Mouse (Mus musculus): ENCODE results near the gene Cct8.

Gene Cct8

DNA sequence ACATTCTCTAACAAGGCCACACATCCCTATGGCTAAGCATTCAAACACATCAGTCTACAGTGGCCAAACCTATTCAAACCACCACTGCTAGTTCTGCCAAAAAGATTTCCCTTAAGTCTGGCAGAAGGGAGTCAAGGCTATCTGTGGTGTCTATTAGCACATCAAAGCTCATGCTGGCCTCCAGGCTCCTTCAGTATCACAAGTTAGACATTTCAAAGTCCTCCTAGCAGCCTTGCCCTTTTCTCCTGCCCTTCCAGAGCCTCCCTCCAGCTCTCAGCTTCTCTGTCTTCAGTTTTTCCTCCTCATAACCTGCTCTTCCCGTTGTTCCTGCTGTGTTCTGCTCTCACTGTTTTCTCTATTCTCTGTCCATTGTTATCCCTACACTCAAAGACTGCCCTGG is 51.6 kb downstream of the Cct8 start:
- no peak for DNase-seq

DNA sequence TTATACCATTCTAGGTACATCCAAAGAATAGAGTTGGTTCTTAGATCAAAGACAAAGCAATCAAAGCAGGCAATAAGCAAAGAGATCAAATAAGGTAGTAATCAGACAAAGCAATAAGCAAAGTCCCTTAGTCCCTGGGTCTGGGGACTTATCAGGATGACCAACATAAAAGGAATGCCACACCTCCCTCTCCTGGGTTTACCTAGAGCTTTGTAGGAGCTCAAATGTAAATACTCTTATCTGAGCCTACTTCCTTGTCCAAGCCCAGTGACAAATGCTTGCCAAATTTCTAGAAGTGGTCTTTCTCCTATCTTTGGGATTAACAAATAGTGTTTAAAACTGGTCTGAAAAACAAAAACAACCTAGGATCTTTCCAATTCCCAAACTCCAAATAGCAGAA is 52.4 kb downstream of the Cct8 start:
- DNase-seq, result no peak

DNA sequence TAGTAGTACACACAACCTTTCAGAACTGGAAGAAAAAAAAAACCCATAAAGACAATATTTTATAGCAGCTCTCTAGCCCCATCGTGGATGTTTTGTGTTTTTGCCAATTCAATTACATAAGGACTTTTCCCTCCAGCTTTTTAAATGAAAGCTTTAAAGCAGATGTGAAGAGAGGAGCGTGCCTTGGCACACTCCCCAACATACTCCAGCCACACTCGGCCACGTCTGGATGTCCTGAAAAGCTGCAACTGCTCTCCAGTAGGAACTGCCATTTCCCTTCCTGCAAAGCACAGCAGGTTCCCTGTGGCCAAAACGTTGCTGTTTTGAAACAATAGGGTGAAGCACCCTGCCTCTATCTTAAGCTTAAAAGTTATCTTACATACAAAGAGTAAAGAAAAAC is 53.4 kb downstream of the Cct8 start:
- DNase-seq, result no peak

DNA sequence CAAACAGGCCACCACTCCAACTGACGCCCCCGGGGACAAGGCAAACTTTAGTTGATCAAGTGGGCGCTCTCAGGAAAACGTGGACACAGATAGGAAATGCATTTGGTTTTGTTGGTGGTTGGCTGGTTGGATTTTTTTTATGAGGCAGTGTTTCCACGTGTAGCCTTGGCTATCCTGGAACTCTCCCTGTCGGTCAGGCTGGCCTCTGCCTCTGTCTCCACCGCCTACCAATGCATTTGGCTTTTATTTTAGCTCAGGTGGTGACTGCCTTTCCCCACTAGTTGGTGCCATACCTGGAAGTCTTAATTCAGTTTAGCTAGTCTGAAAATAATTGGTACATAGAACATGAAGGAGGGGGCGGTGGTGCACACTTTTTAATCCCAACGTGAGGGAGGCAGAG is 54.6 kb downstream of the Cct8 start:
- peak; percentile 34 for DNase-seq

DNA sequence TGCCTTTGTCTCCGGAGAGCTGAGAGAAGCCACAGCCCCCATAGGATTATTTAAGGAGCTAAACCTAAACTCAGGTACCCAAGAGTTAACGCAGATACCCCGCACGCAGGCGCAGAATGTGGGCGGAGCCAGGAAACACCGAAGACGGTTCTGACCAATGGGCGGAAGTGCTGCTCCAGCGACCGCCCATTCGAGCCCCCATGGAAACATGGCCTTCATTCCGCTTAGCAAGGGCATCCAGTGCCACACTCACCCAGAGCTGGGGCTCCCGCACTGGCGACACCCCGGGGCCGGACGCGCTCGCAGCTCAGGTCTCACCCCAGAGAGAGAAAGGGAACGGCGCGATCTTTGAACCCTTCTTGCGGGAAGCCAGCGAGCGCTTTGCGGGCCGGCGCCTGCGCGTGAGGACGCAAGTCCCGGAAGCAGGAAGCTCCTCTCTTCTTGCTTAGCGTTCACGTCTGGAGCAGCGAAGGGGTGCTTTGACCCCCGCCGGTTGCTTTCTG is 55.4 kb downstream of the Cct8 start, which contains the start of gene Rwdd2b:
TSS of gene Rwdd2b (minus strand) at position 390 of the 503 bp plus-strand sequence.
- peak; percentile 94 for DNase-seq

DNA sequence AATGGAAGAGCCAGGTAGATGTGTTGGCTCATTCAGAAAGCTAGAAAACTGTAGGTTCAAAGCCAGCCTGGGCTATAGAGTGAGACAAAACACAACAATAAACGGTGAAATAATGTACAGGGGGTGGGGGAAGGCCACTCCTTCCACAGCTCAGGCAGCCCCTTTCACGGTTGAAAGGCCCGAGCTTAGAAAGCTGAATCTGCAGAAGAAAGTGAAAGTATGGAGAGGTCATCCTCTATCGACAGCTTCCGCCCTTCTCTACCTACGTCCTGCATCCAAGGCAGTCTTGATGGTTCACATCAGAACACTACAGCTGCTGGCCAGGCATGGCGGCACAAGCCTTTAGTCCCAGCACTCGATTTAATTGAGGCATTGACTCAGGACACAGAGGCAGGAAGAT is 57.0 kb downstream of the Cct8 start:
- no peak for DNase-seq

DNA sequence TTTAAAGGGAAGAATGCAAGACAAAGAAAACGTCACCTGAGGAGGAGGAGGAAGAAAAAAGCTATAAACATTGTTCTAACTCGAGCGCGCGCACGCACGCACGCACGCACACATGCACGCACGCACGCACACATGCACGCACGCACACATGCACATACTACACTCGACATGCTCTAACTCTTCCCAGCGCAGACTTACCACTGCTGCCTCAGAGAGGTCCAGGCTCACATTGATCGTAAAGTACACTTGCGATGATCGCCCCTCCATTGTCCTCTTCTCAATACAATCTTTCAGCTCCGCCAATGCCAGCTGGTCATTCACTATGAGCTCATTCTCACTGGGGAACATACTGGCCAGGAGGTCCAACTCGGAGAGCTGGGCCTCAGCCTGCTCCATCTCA is 58.6 kb downstream of the Cct8 start:
- DNase-seq, result no peak

DNA sequence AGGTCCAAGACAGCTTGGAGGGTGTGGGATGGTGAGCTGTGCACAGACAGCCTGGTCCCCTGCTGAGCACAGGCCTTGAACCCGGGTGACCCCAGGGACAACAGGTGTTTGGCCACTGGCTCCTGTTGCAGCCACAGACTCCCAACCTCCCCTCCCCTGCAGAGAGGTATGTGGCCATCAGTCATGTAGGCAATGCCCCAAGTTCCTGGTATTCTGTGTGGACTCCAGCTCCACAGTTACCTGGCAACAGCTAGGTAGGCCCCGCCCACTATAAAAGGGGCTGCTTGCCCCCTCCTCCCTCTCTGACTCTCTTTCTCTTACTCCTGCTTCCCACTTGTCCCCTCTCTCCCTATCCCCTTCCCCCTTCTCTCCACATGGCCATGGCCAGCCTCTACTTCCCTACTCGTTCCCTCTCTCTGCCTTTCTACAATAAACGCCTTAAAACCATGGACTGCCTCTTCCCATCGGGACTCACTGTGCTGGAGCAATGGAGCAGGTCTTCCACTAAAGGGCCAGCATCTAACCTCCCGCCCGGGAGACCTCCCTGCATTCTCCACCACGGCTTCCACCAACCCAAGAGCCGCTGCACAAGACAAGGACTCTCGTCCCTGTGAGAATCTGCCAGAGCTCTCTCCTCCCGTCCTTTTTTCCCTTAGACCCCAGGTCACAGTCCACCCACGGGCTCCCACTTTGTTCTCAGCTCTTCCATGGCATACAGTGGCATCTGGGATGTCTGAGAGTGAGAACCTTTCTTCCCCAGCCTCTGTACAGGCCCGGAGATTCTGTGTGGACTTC is 60.1 kb downstream of the Cct8 start:
- DNase-seq, result no peak

DNA sequence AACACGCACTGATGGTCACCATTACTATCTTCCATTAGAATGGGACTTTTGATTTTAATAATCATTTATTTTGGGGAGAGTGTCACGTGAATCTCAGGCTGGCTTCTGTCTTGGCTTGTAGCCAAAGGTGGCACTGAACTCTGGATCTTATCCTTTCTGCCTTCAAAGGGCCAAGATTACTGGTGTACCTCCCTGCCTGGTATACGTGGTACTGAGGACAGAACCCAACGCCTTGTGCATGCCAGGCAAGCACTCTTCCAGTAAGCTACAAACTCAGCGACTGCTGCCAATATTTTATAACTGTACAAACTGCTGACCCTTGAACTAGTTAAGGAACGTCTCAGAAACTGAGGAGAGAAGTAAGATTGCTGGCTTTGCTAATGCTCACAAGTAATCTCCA is 60.7 kb downstream of the Cct8 start:
- no peak for DNase-seq

DNA sequence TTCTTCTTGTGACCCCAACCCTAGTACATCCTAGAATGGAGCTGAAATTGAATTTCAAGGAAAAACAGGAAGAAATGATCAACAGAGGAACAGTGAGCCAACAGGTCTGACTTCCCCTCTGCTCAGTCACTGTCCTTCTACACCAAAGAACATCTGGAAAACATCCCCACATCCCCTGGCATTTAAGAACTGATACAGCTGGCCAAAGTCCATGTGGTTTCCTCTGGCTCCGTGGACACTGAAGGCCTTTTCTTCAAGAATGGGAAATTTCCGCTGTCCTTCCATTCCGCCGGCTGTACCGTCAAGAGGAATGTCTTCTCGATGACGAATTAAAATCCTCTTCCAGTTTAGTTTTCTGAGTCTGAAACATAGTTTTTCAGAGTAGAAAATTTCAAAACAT is 61.4 kb downstream of the Cct8 start:
- DNase-seq, result no peak

Data from thymus, postnatal 25 days (tissue).